Mouse (Mus musculus) G1E (cell line): ENCODE results near the gene Ypel3. TPM values are rescaled to one million over a fixed set of nuclear protein-coding genes. Genes with fewer than 3 reads are reported as not detected.

Source experiments
- ATAC-seq: 2 replicates; pipeline ENCODE4 v1.8.0; 2016; ENCODE audit warnings: mild to moderate bottlenecking; ENCODE audit not compliant: insufficient number of reproducible peaks, poor library complexity, low FRiP score, severe bottlenecking; ENCODE audit errors: extremely low read depth
- DNase-seq: peaks from one replicate; pipeline ENCODE4 v3.0.0; 2012; ENCODE audit warnings: low spot score
- H3K27me3 ChIP-seq: 2 replicates; pipeline ENCODE4 v1.6.1; 2012; ENCODE audit warnings: mild to moderate bottlenecking, low read length, inconsistent platforms; ENCODE audit not compliant: insufficient read depth
- H3K36me3 ChIP-seq: replicated peaks from 2 replicates; pipeline ENCODE3; 2012; ENCODE audit warnings: mild to moderate bottlenecking, inconsistent platforms
- H3K4me1 ChIP-seq: 2 replicates; pipeline ENCODE4 v1.6.1; 2012; ENCODE audit warnings: low read depth, low read length, inconsistent platforms, mixed read lengths; ENCODE audit not compliant: insufficient read depth
- H3K4me3 ChIP-seq: 2 replicates; pipeline ENCODE4 v1.5.1; 2012; ENCODE audit warnings: low read depth, mild to moderate bottlenecking, inconsistent platforms, low read length, moderate library complexity, mixed read lengths
- H3K9me3 ChIP-seq: replicated peaks from 2 replicates; pipeline ENCODE4 v1.6.1; 2012; ENCODE audit warnings: inconsistent platforms
- CTCF ChIP-seq: IDR thresholded peaks from 2 replicates; pipeline ENCODE4 v1.5.1; 2012; ENCODE audit warnings: low read depth, low read length, inconsistent platforms, mixed read lengths
- GATA1 ChIP-seq: IDR thresholded peaks from 2 replicates; pipeline ENCODE4 v1.6.1; 2012; ENCODE audit warnings: borderline replicate concordance, low read length, inconsistent platforms, mixed read lengths
- GATA2 ChIP-seq: IDR thresholded peaks from 2 replicates; pipeline ENCODE4 v1.6.1; 2012; ENCODE audit warnings: low read depth, low read length, inconsistent platforms, borderline replicate concordance
- POLR2AphosphoS5 ChIP-seq: IDR thresholded peaks from 2 replicates; pipeline ENCODE4 v1.6.1; 2012; ENCODE audit warnings: low read depth, low read length, inconsistent platforms; ENCODE audit not compliant: insufficient replicate concordance
- TAL1 ChIP-seq: conservative IDR thresholded peaks from 2 replicates; pipeline ENCODE4 v1.6.1; 2012; ENCODE audit warnings: low read depth, low read length, inconsistent platforms, mixed read lengths
- polyA plus RNA-seq: library from polyadenylated mRNA; stranded (reverse); fragments of >175 nt; gene quantifications from 2 replicates; pipeline ENCODE4 v1.2.3, GENCODE M21; 2012
- total RNA-seq, 2 experiments: library from RNA; stranded (forward) in 1 of 2; stranded (reverse) in 1 of 2; fragments of 200-1000 nt in 1 of 2; fragments of >200 nt in 1 of 2; fragmentation: Nextera tagmentation in 1 of 2; gene quantifications; 2 replicates each; pipeline ENCODE4 v1.2.3; 2014 to 2017

The Ypel3 gene
- total and polyA plus RNA-seq, 3 experiments: 23.1 to 86.7 (median 78.3) TPM

DNA sequence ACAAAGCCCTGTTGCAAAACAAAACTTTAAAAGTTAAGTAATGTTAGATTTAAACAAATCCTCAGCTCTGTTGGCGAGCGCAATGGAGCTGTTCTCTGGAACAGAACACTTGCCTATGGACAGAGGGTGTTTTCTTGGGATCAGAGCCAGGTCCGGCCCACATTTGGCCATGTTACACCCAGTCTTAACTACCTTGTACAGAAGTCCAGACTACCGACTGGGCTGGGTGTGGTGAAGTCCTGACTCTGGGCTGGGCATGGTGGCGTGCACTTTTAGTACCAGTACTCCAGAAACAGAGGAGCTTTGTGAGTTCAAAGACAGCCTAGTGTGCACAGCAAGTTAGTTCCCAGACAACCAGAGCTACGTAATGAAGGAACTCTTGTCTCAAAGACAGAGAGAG lies 30.2 kb downstream of the Ypel3 start:
- peaks cover 6% of the 10 kb centered on the region for H3K36me3 ChIP-seq
- H3K27me3 ChIP-seq: peaks cover 39% of the 10 kb centered on the region
- no peak overlapping the region for H3K4me3 ChIP-seq
- DNase-seq (no peak), ATAC-seq (no peak)
- TF ChIP-seq CTCF: no peak
- no peak for TF ChIP-seq GATA1
- TF ChIP-seq TAL1: no peak
- no peak for TF ChIP-seq POLR2AphosphoS5
- TF ChIP-seq GATA2: no peak
- peaks cover 54% of the 10 kb centered on the region for H3K4me1 ChIP-seq
- H3K9me3 ChIP-seq: no peaks in the 10 kb centered on the region

DNA sequence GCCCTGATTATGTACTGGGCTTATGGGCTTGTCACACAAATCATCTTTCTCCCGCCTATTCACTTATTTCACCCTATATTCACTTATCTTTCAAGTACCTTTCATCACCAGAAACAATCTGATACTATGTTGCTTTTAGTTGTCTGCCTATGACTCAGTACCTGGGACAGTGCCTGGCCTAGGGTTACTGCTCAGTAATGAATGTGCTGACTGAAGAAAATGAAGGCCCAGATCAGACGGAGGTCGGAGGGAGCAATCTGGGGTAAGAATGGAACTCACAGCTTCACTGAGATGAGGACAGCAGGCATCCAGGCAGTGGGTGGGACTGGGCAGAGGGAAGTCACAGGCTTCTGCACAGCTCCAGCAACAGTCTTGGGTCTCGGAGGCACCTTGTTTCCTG lies 30.6 kb downstream of the Ypel3 start:
- Histone ChIP-seq H3K4me1 (peaks cover 49% of the 10 kb centered on the region), H3K27me3 (peaks cover 44% of the 10 kb centered on the region), H3K9me3 (no peaks in the 10 kb centered on the region), H3K4me3 (no peak overlapping the region), H3K36me3 (peaks cover 5% of the 10 kb centered on the region)
- ATAC-seq: no peak
- TF ChIP-seq CTCF (no peak), GATA1 (no peak), TAL1 (no peak), GATA2 (no peak), POLR2AphosphoS5 (no peak)
- DNase-seq: no peak

DNA sequence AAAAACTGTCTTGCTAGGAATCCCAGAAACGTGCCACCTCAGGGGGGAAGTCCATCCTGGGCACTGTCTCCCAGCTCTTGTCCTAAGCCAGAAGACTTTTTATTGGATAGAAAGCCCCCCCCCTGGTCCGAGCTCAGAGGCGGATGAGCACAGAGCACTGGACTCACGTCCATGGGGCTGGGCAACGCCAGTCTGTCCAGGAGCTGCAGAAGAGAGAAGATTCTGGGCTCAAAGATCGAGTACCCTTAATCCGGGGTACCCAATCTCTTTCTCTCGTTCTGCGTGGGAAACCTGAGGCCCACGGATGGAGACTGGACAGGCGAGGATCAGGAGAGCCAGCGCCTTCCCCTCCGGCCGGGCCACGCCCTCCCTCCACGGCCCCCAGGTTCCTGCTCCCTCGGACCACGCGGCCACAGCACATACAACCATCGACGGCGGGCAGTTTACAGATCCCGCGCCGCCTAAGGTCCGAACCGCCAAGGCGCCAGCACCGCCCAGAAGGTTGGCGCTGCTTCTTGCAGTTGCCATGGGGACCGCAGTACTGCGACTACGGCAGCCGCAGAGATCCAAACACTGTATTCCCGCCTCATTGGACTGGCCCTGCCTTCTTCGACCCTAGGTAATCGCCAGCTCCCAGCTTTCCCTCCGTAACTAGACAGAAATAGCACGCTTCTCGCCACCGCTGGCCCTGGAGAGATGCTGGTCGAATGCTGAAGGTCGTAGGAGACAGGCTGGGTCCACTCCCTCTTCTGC lies 32.1 kb downstream of the Ypel3 start:
- peak overlapping the region; percentile 71 for H3K4me3 ChIP-seq
- peak; percentile 49; the same call in 1 of the 2 replicates for ATAC-seq
- peaks cover 59% of the 10 kb centered on the region for H3K27me3 ChIP-seq
- TF ChIP-seq GATA1 (no peak), POLR2AphosphoS5 (no peak), TAL1 (no peak), CTCF (no peak), GATA2 (no peak)
- H3K4me1 ChIP-seq: peaks cover 34% of the 10 kb centered on the region
- peaks cover 2% of the 10 kb centered on the region for H3K36me3 ChIP-seq
- no peaks in the 10 kb centered on the region for H3K9me3 ChIP-seq
- no peak for DNase-seq

DNA sequence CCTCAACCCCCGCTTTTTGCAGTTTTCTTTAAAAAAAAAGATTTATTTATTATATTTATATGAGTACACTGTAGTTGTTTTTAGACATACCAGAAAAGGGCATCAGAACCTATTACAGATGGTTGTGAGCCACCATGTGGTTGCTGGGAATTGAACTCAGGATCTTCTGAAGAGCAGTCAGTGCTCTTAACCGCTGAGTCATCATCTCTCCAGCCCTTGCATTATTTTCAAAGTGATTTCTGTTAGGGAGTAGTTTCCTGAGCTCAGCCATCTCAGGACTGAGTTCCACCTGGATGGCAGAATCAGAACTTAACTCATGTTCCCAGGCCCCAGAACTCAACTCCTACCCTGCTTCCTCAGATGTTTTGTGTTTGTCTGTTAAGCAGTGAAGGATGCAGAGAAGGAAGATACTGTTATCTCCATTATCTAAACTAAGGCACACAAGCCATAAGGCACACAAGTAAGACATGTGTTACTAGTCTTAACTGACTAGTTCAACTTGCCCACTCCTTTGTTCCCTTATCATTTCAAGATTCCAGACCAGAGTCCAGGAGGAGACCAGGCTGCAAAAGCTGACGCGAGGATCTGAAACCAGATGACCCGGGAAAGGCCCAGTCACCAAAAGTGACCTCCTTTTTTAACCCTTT lies 33.1 kb downstream of the Ypel3 start:
- TF ChIP-seq GATA1: no peak
- no peak for TF ChIP-seq CTCF
- TF ChIP-seq TAL1: no peak
- no peak for TF ChIP-seq GATA2
- TF ChIP-seq POLR2AphosphoS5: no peak
- ATAC-seq (no peak), DNase-seq (no peak)
- Histone ChIP-seq H3K4me3 (no peak overlapping the region), H3K27me3 (peaks cover 63% of the 10 kb centered on the region), H3K36me3 (peaks cover 2% of the 10 kb centered on the region), H3K9me3 (no peaks in the 10 kb centered on the region), H3K4me1 (peaks cover 30% of the 10 kb centered on the region)

DNA sequence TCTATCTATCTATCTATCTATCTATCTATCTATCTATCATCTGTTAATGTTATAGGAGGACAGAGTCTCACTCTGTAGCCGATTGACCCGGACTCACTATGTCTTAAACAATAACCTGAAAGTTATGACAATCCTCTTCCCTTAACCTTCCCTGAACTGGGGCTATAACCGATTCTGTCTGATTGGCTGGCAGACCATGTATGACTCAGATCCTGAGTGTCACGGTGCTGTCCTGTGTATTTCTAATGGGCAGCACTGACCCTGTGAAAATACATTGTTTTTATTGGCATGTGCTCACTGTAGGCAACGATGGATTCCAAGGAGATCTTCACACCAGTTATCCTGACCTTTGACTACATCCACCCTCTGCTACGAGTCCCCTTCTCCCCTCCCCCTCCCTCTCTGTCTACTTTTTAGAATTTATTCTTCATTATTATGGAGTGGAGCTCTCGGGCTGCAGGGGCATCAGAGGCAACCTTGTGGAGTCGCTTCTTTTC lies 39.0 kb downstream of the Ypel3 start:
- ATAC-seq (no peak), DNase-seq (no peak)
- TF ChIP-seq GATA2 (no peak), TAL1 (no peak), POLR2AphosphoS5 (no peak), GATA1 (no peak), CTCF (no peak)
- Histone ChIP-seq H3K36me3 (no peaks in the 10 kb centered on the region), H3K27me3 (peaks cover 63% of the 10 kb centered on the region), H3K4me3 (no peak overlapping the region), H3K4me1 (no peaks in the 10 kb centered on the region), H3K9me3 (no peaks in the 10 kb centered on the region)

DNA sequence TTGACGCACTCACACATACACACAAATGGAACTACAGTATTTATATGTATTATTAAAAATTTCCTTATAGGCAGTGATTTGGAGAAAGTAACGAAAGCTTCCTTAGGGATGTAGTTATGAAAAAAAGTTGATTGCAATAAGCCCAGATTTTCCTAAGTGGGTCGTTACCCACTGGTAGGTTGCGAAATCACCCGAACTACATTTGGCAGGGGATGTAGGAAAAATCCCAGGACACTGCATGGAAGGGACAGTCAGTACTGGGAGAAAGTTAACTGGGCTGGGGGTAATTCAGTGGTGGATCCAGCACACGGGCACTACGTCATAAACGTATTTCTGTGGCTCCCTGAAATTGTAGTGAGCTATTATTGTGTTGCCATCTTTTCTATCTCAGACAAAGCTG lies 39.7 kb downstream of the Ypel3 start:
- DNase-seq (no peak), ATAC-seq (no peak)
- H3K9me3 ChIP-seq: no peaks in the 10 kb centered on the region
- H3K4me1 ChIP-seq: no peaks in the 10 kb centered on the region
- no peaks in the 10 kb centered on the region for H3K36me3 ChIP-seq
- peaks cover 62% of the 10 kb centered on the region for H3K27me3 ChIP-seq
- no peak for TF ChIP-seq TAL1
- H3K4me3 ChIP-seq: no peak overlapping the region
